Mouse (Mus musculus): ENCODE measurements around the gene Bola3. TPM values are rescaled to one million over a fixed set of nuclear protein-coding genes. Genes with fewer than 3 reads are reported as not detected.
A peak's percentile ranks its signal among the peaks of the same experiment; 100 is the strongest.

Gene Bola3
- total and polyA plus RNA-seq, 2 experiments from 2014 or later = 11.2 to 71.0 TPM

DNA sequence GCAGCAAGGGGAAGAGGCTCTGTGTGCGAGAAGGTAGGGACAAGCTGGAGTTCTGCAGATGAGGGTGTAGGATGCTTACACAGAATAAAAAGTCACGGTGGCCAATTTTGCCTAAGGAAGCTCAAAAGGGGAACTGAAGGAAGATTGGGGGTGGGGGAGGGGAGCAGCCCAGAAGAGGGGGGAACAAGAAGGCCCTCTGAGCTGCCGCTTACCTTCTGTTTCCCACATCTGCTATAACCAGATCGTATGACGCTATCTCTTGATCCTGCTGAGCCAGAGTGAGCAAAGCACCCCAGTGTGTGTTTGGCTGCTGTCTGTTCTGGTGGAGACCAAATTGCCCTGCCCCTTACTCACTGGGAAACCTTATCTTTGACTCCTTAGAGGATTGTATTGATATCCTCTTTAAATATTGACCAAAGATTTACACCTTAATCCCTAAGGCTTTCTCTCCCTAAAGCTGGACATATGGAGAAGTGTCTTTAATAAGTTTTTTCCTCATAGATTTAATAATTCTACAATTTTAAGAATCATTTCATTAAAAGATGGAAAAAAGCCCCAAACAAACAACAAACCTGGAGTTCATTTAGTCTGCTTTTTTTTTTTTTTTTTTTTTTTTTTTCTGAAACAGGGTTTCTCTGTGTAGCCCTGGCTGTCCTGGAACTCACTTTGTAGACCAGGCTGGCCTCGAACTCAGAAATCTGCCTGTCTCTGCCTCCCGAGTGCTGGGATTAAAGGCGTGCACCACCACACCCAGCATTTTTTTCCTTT is 25.1 kb upstream of the Bola3 start:
- ATAC-seq (no peak), DNase-seq (ENCODE audit: low spot score) (no peak)
- Histone ChIP-seq H3K4me1 (ENCODE audit: insufficient read depth, low read length) (0 out of 2 replicates have a peak, but pooled peaks cover 4% of the 10 kb centered on the region), H3K4me2 (ENCODE audit: low read depth, low read length) (no peak overlapping the region), H3K36me3 (ENCODE audit: insufficient read depth, low read length) (no peaks in the 10 kb centered on the region), H3K27me3 (ENCODE audit: insufficient read depth, low read length) (no peaks in the 10 kb centered on the region), H3K4me3 (ENCODE audit: low read length) (no peak overlapping the region), H3K27ac (no peak overlapping the region), H3K9me3 (ENCODE audit: low read length) (no peaks in the 10 kb centered on the region), H3K9ac (replicated peaks; ENCODE audit: low read length) (no peak overlapping the region)
- no peak for TF ChIP-seq CTCF (IDR thresholded peaks at IDR 0.05; ENCODE audit: low read depth)
- WGBS = 70% methylated on average over 8 of the region's 8 CpGs

DNA sequence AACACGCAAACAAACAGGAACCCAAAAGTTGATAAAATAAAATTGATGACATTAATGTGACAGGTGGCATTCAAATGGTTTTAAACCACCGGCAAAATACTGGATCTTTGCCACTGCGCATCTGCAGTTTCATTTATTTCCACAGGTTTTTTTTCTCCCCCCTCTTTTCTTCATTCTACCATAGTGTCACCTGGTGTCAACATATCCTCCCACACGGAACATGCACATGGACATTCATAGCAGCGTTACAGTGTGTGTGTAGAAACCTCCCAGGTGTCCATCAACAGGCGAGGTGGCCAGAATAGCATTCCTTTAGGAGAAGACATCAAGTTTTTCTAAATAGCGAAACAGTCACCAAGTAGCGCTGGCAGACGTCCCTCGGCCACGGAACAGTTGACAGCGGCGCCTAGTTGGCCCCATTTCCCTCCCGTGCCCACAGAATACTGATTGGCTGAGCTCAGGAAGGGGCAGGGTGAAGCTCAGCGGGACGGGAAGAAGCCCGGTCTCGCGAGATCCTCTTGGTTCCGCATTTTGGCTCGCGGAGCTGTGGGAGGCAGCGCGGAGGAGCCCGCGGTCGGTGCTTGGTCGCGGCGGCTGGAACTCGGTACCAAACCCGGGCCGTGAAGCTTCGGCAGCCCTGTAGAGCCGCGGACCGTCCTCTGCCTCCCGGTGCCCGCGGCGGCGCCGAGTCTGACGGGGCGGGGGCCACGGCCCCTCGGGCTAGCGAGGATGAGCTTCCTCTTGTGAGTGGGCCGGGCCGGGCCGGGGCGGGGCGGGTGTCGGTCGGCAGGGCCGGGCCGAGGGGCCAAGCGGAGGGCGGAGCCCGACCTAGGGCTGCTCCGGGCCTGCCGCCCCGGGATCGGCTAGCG is 23.2 kb upstream of the Bola3 start, which contains the start of the genes Mthfd2 and Mob1a:
Gene Mthfd2 (minus strand): TSS at position 384 of the 869 bp plus-strand sequence.
Gene Mob1a (plus strand): TSS at position 492 of the 869 bp plus-strand sequence.
- H3K4me2 ChIP-seq (ENCODE audit: low read depth, low read length) = peak within 1 kb of the TSS; percentile 72
- TF ChIP-seq CTCF (IDR thresholded peaks at IDR 0.05; ENCODE audit: low read depth) = no peak
- H3K27ac ChIP-seq = peak within 1 kb of the TSS; percentile 90
- peak; percentile 97 for DNase-seq (ENCODE audit: low spot score)
- H3K27me3 ChIP-seq (ENCODE audit: insufficient read depth, low read length) = no peaks in the 10 kb centered on the region
- 0 out of 2 replicates have a peak, but pooled peaks cover 4% of the 10 kb centered on the region for H3K4me1 ChIP-seq (ENCODE audit: insufficient read depth, low read length)
- peak within 1 kb of the TSS; percentile 91 for H3K4me3 ChIP-seq (ENCODE audit: low read length)
- peak; percentile 99 for ATAC-seq
- WGBS = under 1% methylated on average over 65 of the region's 65 CpGs
- H3K9me3 ChIP-seq (ENCODE audit: low read length) = no peaks in the 10 kb centered on the region
- peaks cover 6% of the 10 kb centered on the region; the same call in 1 of the 2 replicates for H3K36me3 ChIP-seq (ENCODE audit: insufficient read depth, low read length)
- H3K9ac ChIP-seq (replicated peaks; ENCODE audit: low read length) = peak within 1 kb of the TSS; percentile 93

DNA sequence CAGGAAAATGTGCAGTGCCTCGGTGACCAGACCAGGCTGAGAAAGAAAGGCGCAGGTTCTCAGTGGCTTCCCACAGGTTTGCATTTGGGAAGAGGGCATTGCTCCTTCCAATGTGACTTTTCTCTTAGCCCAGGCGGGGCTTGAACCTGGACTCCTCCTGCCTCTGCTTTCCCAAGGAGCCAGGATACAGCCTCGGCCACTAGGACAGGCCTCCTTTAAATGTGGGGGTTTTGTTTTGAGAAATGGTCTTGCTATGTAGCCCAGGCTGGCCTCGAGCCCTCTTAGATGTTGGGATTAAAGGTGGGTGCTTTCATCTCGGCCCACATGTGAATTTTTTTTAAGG is 22.6 kb upstream of the Bola3 start:
- no peak for DNase-seq (ENCODE audit: low spot score)
- no peaks in the 10 kb centered on the region for H3K27me3 ChIP-seq (ENCODE audit: insufficient read depth, low read length)
- H3K9me3 ChIP-seq (ENCODE audit: low read length) = no peaks in the 10 kb centered on the region
- no peak for TF ChIP-seq CTCF (IDR thresholded peaks at IDR 0.05; ENCODE audit: low read depth)
- H3K4me3 ChIP-seq (ENCODE audit: low read length) = peak overlapping the region; percentile 91
- peaks cover 11% of the 10 kb centered on the region; the same call in 1 of the 2 replicates for H3K36me3 ChIP-seq (ENCODE audit: insufficient read depth, low read length)
- H3K9ac ChIP-seq (replicated peaks; ENCODE audit: low read length) = peak overlapping the region; percentile 93
- ATAC-seq = peak; percentile 33; the same call in 1 of the 2 replicates
- 0 out of 2 replicates have a peak, but pooled peaks cover 4% of the 10 kb centered on the region for H3K4me1 ChIP-seq (ENCODE audit: insufficient read depth, low read length)
- WGBS = 11% methylated on average over 6 of the region's 6 CpGs
- H3K4me2 ChIP-seq (ENCODE audit: low read depth, low read length) = peak overlapping the region; percentile 72
- H3K27ac ChIP-seq = peak overlapping the region; percentile 90

DNA sequence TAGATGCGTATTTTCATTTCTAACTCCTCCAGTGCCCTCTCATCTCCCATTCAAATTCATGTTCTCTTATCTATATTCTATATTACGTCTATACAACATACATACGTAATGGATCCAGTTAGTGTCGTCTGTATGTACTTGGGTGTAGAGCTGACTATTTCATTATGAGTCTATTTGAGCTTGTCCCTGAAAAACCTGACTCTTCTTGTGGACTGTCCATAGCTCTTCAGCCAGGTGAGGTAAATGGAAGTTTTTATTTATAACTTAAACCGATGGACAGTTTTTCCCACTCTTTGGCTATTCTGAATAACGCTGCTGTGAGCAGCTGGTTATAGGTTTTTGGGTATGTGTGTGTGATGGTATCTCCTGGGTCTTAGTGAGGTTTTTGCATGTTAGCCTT is 22.2 kb upstream of the Bola3 start:
- Histone ChIP-seq H3K27me3 (ENCODE audit: insufficient read depth, low read length) (no peaks in the 10 kb centered on the region), H3K9ac (replicated peaks; ENCODE audit: low read length) (peak overlapping the region; percentile 93), H3K4me2 (ENCODE audit: low read depth, low read length) (peak overlapping the region; percentile 72), H3K4me3 (ENCODE audit: low read length) (peak overlapping the region; percentile 91), H3K4me1 (ENCODE audit: insufficient read depth, low read length) (0 out of 2 replicates have a peak, but pooled peaks cover 4% of the 10 kb centered on the region), H3K36me3 (ENCODE audit: insufficient read depth, low read length) (peaks cover 15% of the 10 kb centered on the region; the same call in 1 of the 2 replicates), H3K27ac (no peak overlapping the region), H3K9me3 (ENCODE audit: low read length) (no peaks in the 10 kb centered on the region)
- no peak for TF ChIP-seq CTCF (IDR thresholded peaks at IDR 0.05; ENCODE audit: low read depth)
- 58% methylated on average over 6 of the region's 6 CpGs for WGBS
- no peak for ATAC-seq
- DNase-seq (ENCODE audit: low spot score) = no peak

DNA sequence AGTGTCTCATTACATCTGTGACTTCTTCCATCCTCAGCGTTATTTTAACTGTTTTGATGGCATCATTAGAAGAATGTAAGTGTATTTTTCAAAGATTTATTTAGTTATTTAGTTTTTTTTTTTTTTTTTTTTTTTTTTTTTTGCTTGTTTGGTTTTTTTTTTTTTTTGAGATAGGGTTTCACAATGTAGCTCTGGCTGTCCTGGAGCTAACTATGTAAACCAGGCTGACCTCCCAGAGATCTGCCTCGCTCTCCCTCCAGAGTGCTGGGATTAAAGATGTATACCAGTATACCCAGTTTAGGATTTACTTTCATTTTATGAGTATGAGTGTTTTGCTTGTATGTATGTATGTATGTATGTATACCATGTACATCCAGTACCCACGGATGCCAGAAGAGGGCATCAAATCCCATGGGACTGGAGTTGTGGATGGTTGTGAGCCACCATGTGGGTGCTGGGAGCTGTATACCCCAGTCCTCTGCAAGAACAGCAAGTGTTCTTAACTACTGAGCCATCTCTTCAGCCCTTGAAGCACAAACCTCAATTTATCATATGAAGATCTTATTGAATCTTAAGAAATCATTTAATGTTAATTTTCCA is 21.3 kb upstream of the Bola3 start:
- peak; percentile 37; the same call in 1 of the 2 replicates for TF ChIP-seq CTCF (IDR thresholded peaks at IDR 0.05; ENCODE audit: low read depth)
- DNase-seq (ENCODE audit: low spot score) (peak; percentile 15), ATAC-seq (no peak)
- H3K9ac ChIP-seq (replicated peaks; ENCODE audit: low read length) = no peak overlapping the region
- no peak overlapping the region for H3K4me3 ChIP-seq (ENCODE audit: low read length)
- H3K36me3 ChIP-seq (ENCODE audit: insufficient read depth, low read length) = peaks cover 21% of the 10 kb centered on the region; the same call in 1 of the 2 replicates
- no peaks in the 10 kb centered on the region for H3K27me3 ChIP-seq (ENCODE audit: insufficient read depth, low read length)
- H3K9me3 ChIP-seq (ENCODE audit: low read length) = no peaks in the 10 kb centered on the region
- 0 out of 2 replicates have a peak, but pooled peaks cover 4% of the 10 kb centered on the region for H3K4me1 ChIP-seq (ENCODE audit: insufficient read depth, low read length)
- no peak overlapping the region for H3K27ac ChIP-seq
- peak overlapping the region; percentile 72; the same call in 1 of the 2 replicates for H3K4me2 ChIP-seq (ENCODE audit: low read depth, low read length)
- 81% methylated on average over 3 of the region's 3 CpGs for WGBS

DNA sequence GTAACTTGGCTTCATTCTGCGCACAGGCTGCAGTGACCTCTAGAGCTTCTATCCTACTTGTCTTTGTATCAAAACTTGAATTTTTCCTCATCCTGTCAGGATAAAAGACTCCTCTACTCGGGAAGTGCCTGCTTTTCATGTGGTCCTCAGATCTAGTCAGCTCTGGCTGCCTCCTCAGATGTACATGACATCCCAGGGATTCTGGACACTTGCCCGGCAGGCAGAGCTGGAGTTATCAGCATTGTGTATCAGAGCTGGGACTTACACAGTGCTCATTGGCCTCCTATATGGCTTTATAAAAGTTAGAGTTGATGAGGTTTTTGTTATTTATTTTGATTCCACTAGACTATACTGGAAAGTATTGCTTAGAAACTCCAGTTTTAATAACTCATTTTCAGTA is 7.6 kb upstream of the Bola3 start:
- H3K36me3 ChIP-seq (ENCODE audit: insufficient read depth, low read length) = peaks cover 17% of the 10 kb centered on the region
- no peak overlapping the region for H3K4me2 ChIP-seq (ENCODE audit: low read depth, low read length)
- H3K4me3 ChIP-seq (ENCODE audit: low read length) = no peak overlapping the region
- WGBS = 64% methylated on average over 3 of the region's 3 CpGs
- ATAC-seq (no peak), DNase-seq (ENCODE audit: low spot score) (no peak)
- no peaks in the 10 kb centered on the region for H3K4me1 ChIP-seq (ENCODE audit: insufficient read depth, low read length)
- no peak overlapping the region for H3K9ac ChIP-seq (replicated peaks; ENCODE audit: low read length)
- no peaks in the 10 kb centered on the region for H3K27me3 ChIP-seq (ENCODE audit: insufficient read depth, low read length)
- H3K27ac ChIP-seq = no peak overlapping the region
- no peak for TF ChIP-seq CTCF (IDR thresholded peaks at IDR 0.05; ENCODE audit: low read depth)
- H3K9me3 ChIP-seq (ENCODE audit: low read length) = no peaks in the 10 kb centered on the region
